Mouse (Mus musculus): ENCODE results near the gene Gm49661. TPM values are rescaled to one million over a fixed set of nuclear protein-coding genes. Genes with fewer than 3 reads are reported as not detected.

Gm49661 gene
- polyA plus RNA-seq, 1 experiment from 2014 or later: not detected

DNA sequence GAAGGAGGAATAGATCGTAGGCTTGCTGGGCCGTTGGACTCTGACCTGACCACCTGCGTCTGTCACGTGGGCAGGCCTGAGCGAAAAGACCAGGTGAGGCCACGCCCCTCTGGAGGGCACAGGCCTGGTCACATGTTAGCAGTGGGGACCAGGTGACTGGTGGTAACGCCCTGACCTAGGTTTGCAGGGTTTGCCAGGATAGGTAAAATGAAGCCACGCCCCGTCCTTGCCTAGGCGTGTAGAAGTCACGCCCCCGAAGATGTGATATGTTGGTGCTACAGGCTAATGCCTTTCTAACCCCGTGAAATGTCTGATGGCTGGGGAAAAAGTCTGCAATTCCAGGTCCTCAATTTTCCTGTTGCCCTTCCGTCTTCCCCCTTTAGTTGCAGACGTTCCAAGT, 21.6 kb upstream of the Gm49661 start:
- no peaks in the 10 kb centered on the region for H3K36me3 ChIP-seq
- peak; percentile 35 for ATAC-seq (ENCODE audit: low FRiP score, low read depth)
- H3K4me3 ChIP-seq: peak overlapping the region; percentile 59
- peak overlapping the region; percentile 65; the same call in 1 of the 2 replicates for H3K27ac ChIP-seq (replicated peaks)
- H3K4me2 ChIP-seq (replicated peaks): peak overlapping the region; percentile 92
- H3K4me1 ChIP-seq: peaks cover 28% of the 10 kb centered on the region
- H3K9me3 ChIP-seq: no peaks in the 10 kb centered on the region
- peak overlapping the region; percentile 75 for H3K9ac ChIP-seq (replicated peaks)
- H3K27me3 ChIP-seq: peaks cover 62% of the 10 kb centered on the region
- WGBS: 4% methylated on average over 15 of the region's 15 CpGs

DNA sequence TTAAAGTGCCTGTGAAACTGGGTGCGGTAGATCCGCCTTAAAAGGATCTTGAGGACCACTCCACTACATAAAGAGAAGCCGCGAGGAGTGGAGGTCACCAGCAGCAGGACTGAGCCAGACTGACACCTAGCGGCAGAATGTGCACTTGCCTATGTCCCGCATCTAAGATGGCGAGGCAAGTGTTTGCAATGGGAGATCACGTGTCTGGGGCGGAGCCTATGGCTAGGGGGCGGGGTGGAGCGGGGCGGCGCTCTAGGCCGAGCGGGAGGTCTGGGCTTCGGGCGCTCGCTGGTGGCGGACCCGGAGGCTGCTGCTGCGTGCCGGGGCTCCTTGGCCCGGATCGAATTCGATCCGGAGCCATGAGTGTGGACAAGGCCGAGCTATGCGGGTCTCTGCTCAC, 21.1 kb upstream of the Gm49661 start, which contains the start of gene Hook2:
Hook2 (plus strand) TSS at position 255 of the 400 bp plus-strand sequence.
- Histone ChIP-seq H3K36me3 (no peaks in the 10 kb centered on the region), H3K4me2 (replicated peaks) (peak within 1 kb of the TSS; percentile 92), H3K9ac (replicated peaks) (peak within 1 kb of the TSS; percentile 75), H3K4me1 (peaks cover 28% of the 10 kb centered on the region), H3K27me3 (peaks cover 63% of the 10 kb centered on the region), H3K4me3 (peak within 1 kb of the TSS; percentile 59), H3K9me3 (no peaks in the 10 kb centered on the region), H3K27ac (replicated peaks) (peak within 1 kb of the TSS; percentile 65)
- ATAC-seq (ENCODE audit: low FRiP score, low read depth): peak; percentile 92
- under 1% methylated on average over 28 of the region's 28 CpGs for WGBS

DNA sequence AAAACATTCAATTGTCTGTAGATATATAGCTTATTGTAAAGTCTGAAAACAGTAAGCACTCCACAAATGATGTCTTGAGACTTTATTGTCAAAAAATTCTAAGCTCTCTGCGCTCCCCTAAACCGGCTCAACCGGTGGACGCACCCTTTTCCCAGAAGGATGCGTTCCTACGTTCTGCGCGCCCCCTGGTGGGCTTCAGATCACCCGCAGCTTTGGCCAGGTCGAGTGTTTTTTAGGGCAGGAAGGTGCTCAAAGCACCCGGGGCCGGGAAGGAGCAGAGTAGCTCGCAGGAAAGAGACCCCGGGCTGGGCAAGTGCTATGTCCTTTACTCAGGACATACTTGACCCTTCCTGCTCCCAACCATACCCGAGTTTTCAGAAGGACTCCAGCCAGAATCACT, 20.6 kb upstream of the Gm49661 start:
- no peaks in the 10 kb centered on the region for H3K9me3 ChIP-seq
- peak overlapping the region; percentile 92 for H3K4me2 ChIP-seq (replicated peaks)
- peaks cover 33% of the 10 kb centered on the region for H3K4me1 ChIP-seq
- peak overlapping the region; percentile 59 for H3K4me3 ChIP-seq
- peak overlapping the region; percentile 68 for H3K9ac ChIP-seq (replicated peaks)
- peak; percentile 31 for ATAC-seq (ENCODE audit: low FRiP score, low read depth)
- H3K27me3 ChIP-seq: peaks cover 62% of the 10 kb centered on the region
- WGBS: under 1% methylated on average over 15 of the region's 15 CpGs
- peak overlapping the region; percentile 65 for H3K27ac ChIP-seq (replicated peaks)
- no peaks in the 10 kb centered on the region for H3K36me3 ChIP-seq

DNA sequence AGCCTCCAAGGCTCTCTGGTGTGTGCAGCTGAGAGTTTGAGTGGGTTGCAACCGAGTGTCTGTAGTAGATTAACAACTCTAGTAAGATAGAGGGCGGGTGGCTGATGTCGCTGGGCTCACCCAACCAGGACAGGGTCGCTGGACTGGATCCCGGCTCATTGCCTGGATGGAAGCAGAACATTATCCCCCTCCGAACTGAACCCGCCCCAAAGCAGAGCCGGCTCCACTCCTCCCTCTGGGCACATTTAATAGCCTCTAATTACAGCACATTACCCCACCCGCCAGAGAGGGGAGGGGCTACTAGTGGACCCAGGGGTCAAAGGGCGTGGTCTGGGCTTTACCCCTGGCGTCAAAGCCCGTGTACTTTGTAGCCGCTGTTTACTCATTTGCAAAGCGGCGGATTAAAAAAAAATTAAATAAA, 20.1 kb upstream of the Gm49661 start:
- Histone ChIP-seq H3K36me3 (no peaks in the 10 kb centered on the region), H3K4me2 (replicated peaks) (0 out of 2 replicates have a peak overlapping the region, but pooled peaks have one; percentile 92), H3K9me3 (no peaks in the 10 kb centered on the region), H3K4me1 (peaks cover 37% of the 10 kb centered on the region), H3K27ac (replicated peaks) (no peak overlapping the region), H3K4me3 (no peak overlapping the region), H3K27me3 (peaks cover 62% of the 10 kb centered on the region), H3K9ac (replicated peaks) (no peak overlapping the region)
- no peak for ATAC-seq (ENCODE audit: low FRiP score, low read depth)
- WGBS: 12% methylated on average over 14 of the region's 15 CpGs

DNA sequence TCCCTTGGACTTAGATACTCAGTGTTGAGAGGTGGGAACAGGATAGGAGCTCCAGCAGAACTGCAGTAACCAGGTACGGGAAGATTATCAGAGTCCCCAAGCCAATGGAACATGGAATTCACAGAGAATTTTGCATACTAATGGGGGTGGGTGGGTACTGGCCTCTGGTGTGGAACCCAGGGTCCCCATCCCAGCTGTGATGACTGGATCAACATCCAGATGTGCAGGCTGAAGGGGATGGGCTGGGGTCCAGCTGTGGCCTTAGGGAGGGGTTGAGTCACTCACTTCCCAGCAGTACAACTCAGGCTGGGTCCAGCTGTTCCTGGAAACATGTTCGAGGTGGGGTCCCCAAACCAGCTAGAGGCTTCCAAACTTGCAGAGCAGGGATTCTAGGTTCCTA, 18.7 kb upstream of the Gm49661 start:
- H3K27me3 ChIP-seq: peaks cover 63% of the 10 kb centered on the region
- no peak overlapping the region for H3K4me3 ChIP-seq
- no peak overlapping the region for H3K9ac ChIP-seq (replicated peaks)
- 64% methylated on average over 2 of the region's 2 CpGs for WGBS
- peaks cover 37% of the 10 kb centered on the region for H3K4me1 ChIP-seq
- H3K9me3 ChIP-seq: no peaks in the 10 kb centered on the region
- no peak overlapping the region for H3K4me2 ChIP-seq (replicated peaks)
- H3K27ac ChIP-seq (replicated peaks): no peak overlapping the region
- ATAC-seq (ENCODE audit: low FRiP score, low read depth): no peak
- H3K36me3 ChIP-seq: no peaks in the 10 kb centered on the region

DNA sequence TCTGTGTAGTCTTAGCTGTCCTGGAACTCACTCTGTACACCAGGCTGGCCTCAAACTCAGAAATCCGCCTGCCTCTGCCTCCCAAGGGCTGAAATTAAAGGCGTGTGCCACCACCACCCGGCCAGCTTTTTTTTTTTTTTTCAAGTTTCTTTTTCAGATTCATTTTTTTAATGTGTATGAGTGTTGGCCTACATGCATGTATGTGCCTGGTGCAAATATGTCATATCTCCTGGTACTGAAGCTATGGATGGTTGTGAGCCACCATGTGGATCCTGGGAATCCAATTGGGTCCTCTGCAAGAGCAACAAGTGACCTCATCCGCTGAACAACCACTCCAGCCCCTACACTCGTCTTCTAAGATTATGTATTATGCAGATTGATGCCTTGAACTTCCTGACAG, 18.2 kb upstream of the Gm49661 start:
- H3K4me1 ChIP-seq: peaks cover 37% of the 10 kb centered on the region
- H3K4me3 ChIP-seq: no peak overlapping the region
- H3K27me3 ChIP-seq: peaks cover 69% of the 10 kb centered on the region
- no peak overlapping the region for H3K4me2 ChIP-seq (replicated peaks)
- no peaks in the 10 kb centered on the region for H3K36me3 ChIP-seq
- 88% methylated on average over 5 of the region's 5 CpGs for WGBS
- no peaks in the 10 kb centered on the region for H3K9me3 ChIP-seq
- no peak overlapping the region for H3K9ac ChIP-seq (replicated peaks)
- no peak overlapping the region for H3K27ac ChIP-seq (replicated peaks)
- no peak for ATAC-seq (ENCODE audit: low FRiP score, low read depth)

DNA sequence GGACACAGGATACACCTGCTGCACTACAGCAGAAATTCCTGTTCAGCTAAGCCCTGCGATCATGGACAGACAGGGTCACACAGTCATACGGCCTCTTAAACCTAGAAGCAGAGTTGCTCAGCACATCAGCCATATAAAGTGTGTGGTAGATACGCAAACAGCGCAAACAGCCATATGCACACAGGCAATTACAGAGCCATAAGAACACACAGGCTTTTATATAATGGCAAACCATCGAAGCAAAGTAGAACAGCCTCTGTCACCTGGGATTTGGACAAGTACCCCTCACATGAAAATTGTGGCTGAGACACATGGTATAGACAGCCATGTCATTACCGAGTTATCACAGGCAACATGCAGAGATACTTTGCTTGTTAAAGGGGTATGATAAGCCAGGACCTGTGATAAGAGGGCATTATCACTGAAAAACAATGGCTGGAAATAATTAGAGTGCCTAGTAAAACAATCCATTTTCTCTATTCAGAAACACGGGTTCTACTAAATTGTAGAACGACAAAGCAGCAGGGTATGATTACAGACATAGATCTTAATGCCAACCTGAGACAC, 17.2 kb upstream of the Gm49661 start:
- H3K4me1 ChIP-seq: peaks cover 37% of the 10 kb centered on the region
- peak overlapping the region; percentile 51 for H3K4me3 ChIP-seq
- no peak for ATAC-seq (ENCODE audit: low FRiP score, low read depth)
- peaks cover 78% of the 10 kb centered on the region for H3K27me3 ChIP-seq
- no peaks in the 10 kb centered on the region for H3K36me3 ChIP-seq
- H3K9ac ChIP-seq (replicated peaks): peak overlapping the region; percentile 51; the same call in 1 of the 2 replicates
- WGBS: 48% methylated on average over 8 of the region's 8 CpGs
- H3K27ac ChIP-seq (replicated peaks): no peak overlapping the region
- no peaks in the 10 kb centered on the region for H3K9me3 ChIP-seq
- peak overlapping the region; percentile 93 for H3K4me2 ChIP-seq (replicated peaks)

DNA sequence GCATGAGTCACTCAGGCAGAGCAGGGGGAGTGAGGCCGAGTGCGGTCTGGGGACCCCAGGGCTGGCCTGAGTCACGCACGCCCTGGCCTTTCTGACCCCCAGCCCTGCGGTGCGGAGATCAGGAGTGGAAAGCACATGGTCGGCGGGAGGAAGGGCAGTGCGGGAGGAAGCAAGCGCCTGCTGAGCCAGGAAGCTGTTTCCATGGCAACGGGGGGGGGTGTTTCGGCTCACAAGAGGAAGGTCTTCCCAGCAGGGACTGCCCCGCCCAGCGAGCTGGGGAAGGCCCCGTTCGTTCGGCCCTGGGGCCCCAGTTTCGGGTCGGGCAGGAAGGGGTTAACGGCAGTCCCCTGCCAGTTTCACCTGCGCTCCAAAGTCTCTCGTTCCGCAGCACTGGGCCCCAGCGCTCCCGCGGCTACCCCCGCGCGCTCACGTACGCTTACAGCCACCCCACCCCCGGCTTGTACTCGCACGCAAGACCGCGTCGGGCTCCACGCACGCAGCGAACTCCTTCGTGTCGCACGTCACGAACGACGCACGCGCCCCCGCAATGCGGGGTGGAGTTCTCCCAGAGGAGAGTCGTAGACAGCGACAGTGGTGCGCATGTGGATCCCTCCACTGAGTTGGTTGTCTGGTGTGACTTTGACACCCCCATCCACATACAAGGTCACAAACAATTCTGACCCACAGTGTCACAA, 16.6 kb upstream of the Gm49661 start:
- H3K27me3 ChIP-seq: peaks cover 83% of the 10 kb centered on the region

DNA sequence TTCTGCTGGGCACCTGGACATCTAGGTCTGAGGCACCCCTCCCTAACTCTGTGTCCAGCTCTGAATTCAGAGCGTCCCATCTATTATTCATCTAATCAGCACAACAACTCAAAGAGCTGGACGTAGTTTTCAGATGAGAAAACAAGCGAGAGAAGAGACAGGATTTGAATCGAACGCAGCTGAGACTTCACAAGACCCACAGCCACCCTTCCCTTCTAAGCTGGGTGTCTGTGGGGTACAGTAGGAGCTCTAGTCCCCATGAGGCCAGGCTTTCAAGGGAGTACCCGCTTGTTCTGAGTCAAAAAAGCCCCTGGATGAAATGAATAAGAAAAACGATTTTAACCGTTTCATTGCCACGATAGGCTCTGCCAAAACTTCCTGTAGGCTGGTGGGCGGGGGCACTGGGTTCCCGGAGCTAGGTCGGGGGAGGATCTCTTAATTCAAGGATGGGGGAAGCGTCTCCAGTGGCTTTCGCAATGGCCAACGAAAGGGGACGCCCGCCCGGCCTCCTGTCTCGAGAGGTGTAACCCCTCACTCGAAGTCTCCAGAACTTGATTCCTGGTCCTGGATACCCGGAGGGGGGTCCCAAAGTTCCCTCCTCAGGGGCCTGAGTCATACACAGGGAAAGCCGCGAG, 15.9 kb upstream of the Gm49661 start:
- peak overlapping the region; percentile 51 for H3K4me3 ChIP-seq
- peaks cover 41% of the 10 kb centered on the region for H3K4me1 ChIP-seq
- H3K9ac ChIP-seq (replicated peaks): peak overlapping the region; percentile 51
- H3K36me3 ChIP-seq: no peaks in the 10 kb centered on the region
- no peaks in the 10 kb centered on the region for H3K9me3 ChIP-seq
- WGBS: under 1% methylated on average over 23 of the region's 23 CpGs
- peak overlapping the region; percentile 93 for H3K4me2 ChIP-seq (replicated peaks)
- H3K27me3 ChIP-seq: peaks cover 90% of the 10 kb centered on the region
- no peak for ATAC-seq (ENCODE audit: low FRiP score, low read depth)
- H3K27ac ChIP-seq (replicated peaks): no peak overlapping the region

More for the DNA sequence above, 16.6 kb upstream of the Gm49661 start:
- no peak for ATAC-seq (ENCODE audit: low FRiP score, low read depth)
- H3K36me3 ChIP-seq: no peaks in the 10 kb centered on the region
- peaks cover 37% of the 10 kb centered on the region for H3K4me1 ChIP-seq
- H3K9me3 ChIP-seq: no peaks in the 10 kb centered on the region
- H3K27ac ChIP-seq (replicated peaks): no peak overlapping the region; the same call in 1 of the 2 replicates
- H3K4me3 ChIP-seq: peak overlapping the region; percentile 51
- H3K9ac ChIP-seq (replicated peaks): peak overlapping the region; percentile 51
- H3K4me2 ChIP-seq (replicated peaks): peak overlapping the region; percentile 93
- 0% methylated on average over 52 of the region's 53 CpGs for WGBS

DNA sequence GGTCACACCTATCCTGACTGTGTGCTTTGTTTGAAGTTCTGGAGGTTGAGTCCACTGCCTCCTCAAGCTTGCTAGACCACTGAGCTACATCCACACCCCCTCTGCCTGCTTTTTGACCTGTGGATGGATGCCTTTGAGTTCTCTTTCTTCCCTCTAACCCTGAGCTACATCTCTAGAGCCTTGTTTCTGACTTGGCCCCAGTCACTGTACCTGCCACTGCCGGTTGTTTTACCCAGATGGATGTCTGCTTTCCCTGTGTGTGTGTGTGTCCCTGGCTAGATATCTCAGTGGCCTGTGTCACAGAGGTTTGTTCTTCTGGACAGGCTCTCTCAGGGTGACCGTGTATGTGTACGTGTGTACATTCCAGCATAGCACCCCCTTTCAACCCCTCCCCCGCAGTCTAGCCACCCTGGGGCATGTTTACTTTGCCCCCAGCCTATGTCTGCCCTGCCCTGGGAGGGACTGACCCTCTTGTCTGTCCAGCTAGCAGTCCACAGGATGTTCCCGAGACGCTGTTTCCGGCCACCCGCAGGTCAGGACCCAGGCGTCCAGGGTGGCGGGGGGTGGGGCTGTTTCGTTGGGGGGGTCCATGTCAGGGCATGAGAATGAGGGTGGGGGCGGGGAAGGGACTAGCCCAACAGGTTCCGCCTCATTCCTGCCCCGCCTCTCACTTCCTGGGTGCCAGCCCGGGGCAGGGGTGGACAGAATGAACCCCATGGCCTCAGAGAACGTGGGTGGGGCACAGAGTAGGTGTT, 15.2 kb upstream of the Gm49661 start:
- no peaks in the 10 kb centered on the region for H3K36me3 ChIP-seq
- peaks cover 97% of the 10 kb centered on the region for H3K27me3 ChIP-seq
- H3K4me3 ChIP-seq: no peak overlapping the region
- H3K4me1 ChIP-seq: peaks cover 43% of the 10 kb centered on the region
- peak overlapping the region; percentile 93 for H3K4me2 ChIP-seq (replicated peaks)
- no peaks in the 10 kb centered on the region for H3K9me3 ChIP-seq
- no peak for ATAC-seq (ENCODE audit: low FRiP score, low read depth)
- no peak overlapping the region for H3K27ac ChIP-seq (replicated peaks)
- WGBS: 13% methylated on average over 16 of the region's 16 CpGs
- H3K9ac ChIP-seq (replicated peaks): peak overlapping the region; percentile 51; the same call in 1 of the 2 replicates

DNA sequence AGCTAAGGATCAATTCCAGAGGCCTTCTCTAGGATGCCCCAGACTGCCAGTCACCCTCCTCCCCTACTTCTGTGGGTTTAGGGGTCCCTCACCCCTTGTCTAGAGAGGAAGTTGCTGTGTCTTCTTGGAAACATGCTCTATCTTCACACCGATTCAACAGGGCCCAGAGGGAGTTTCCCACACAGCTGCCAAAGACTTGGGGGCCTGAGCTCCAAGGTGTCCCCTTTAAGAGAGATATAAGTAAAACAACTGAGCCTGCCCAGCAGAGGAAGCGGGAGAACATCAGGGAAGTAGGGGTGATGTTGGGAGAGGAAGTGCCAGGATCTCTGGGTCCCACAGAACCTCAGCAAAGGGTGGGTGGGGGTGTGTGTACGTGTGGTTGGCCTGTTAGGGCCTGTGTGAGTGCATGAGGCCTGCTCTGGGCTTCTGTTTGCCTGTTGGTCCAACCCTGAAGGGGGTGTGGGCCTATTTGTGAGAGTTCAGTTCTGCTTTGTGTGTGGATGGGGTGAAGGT, 13.3 kb upstream of the Gm49661 start:
- peaks cover 57% of the 10 kb centered on the region for H3K4me1 ChIP-seq
- H3K4me3 ChIP-seq: no peak overlapping the region
- no peak for ATAC-seq (ENCODE audit: low FRiP score, low read depth)
- H3K4me2 ChIP-seq (replicated peaks): no peak overlapping the region
- 69% methylated on average over 3 of the region's 3 CpGs for WGBS
- no peak overlapping the region for H3K9ac ChIP-seq (replicated peaks)
- H3K9me3 ChIP-seq: no peaks in the 10 kb centered on the region
- peaks cover 97% of the 10 kb centered on the region for H3K27me3 ChIP-seq
- H3K27ac ChIP-seq (replicated peaks): no peak overlapping the region
- no peaks in the 10 kb centered on the region for H3K36me3 ChIP-seq

Data from midbrain, embryonic 12.5 days (tissue).